Mouse (Mus musculus): ENCODE data around the gene Ddx19b.

- TF ChIP-seq POLR2A (IDR thresholded peaks at IDR 0.05; ENCODE audit: control insufficient read depth, extremely low read depth, insufficient read depth, low read length, poor library complexity) (no peak), CTCF (IDR thresholded peaks at IDR 0.05; ENCODE audit: borderline replicate concordance, control insufficient read depth, extremely low read depth, insufficient read depth, low read length, poor library complexity) (no peak)
These were observed 5.0 kb upstream of the Ddx19b start for GRCm38 (mm10) chr8:111036591-111036990.

All from thymus, adult 2 months (tissue).